Comparison of ENCODE assay signal across 11 mouse cellular contexts in the genomic region with DNA sequence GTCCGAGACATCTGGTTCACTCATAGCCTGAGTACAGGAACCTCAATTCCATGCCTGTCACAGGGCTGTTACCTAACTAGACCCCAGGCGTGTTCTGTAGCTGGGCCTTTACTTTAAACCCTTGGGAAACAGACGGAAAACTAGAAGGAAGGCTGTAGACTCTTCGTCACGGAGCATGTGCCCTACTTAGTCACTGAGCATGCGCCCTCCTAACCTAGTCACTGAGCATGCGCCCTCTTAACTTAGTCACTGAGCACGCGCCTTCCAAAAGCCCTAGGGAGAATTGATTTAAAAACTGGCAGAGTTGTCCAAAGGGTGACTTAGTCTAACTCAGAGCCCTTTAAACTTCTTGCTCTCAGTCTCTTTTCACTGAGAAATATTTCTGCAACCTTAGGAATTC. TPM values are rescaled to one million over a fixed set of nuclear protein-coding genes. Genes with fewer than 3 reads are reported as not detected.
DNase-seq lines count a peak whose midpoint lies in the region; ATAC-seq lines count a peak whose summit lies in the region.
"Had no signal": no experiment of that assay in that cellular context is flagged by ENCODE, and none has a peak within 500 bp of the region (broad histone marks: within the 10 kb centered on the region; RNA-seq: fewer than 3 reads in every experiment).

A gene (plus strand): TSS at position 346 of the 400 bp plus-strand sequence.

- peak within 1 kb of the TSS; percentile 94 for H3K4me2 ChIP-seq in heart, embryonic 11.5 days

- WGBS in heart, embryonic 11.5 days (ENCODE audit: insufficient replicate concordance), result 87% methylated on average over 9 of the region's 9 CpGs
- WGBS in hindbrain, embryonic 10.5 days, result 92% methylated on average over 9 of the region's 9 CpGs
- 91% methylated on average over 9 of the region's 9 CpGs for WGBS in midbrain, embryonic 10.5 days

- DNase-seq in heart, postnatal 4 days, result no peak
- DNase-seq in R1 (ENCODE audit: low read depth, low spot score), result peak; percentile 30
- no peak for DNase-seq in hindbrain, embryonic 10.5 days (ENCODE audit: low spot score)
- DNase-seq in midbrain, embryonic 10.5 days (ENCODE audit: low spot score), result no peak
- no peak for DNase-seq in cerebellum, postnatal 10 days
- no peak for DNase-seq in kidney, postnatal 4 days
- DNase-seq: lung, postnatal 4 days; thymus, adult 18-20 months had no signal

- peak within 1 kb of the TSS; percentile 47 for H3K9ac ChIP-seq in heart, embryonic 11.5 days (ENCODE audit: low read depth, low read length)

- H3K36me3 ChIP-seq in heart, embryonic 11.5 days (ENCODE audit: control insufficient read depth, insufficient read depth, low read length), result no peaks in the 10 kb centered on the region
- no peaks in the 10 kb centered on the region for H3K36me3 ChIP-seq in hindbrain, embryonic 10.5 days
- no peaks in the 10 kb centered on the region for H3K36me3 ChIP-seq in midbrain, embryonic 10.5 days

- H3K9me3 ChIP-seq in heart, embryonic 11.5 days (replicated peaks; ENCODE audit: control insufficient read depth, low read length), result no peaks in the 10 kb centered on the region
- H3K9me3 ChIP-seq in hindbrain, embryonic 10.5 days, result no peaks in the 10 kb centered on the region
- H3K9me3 ChIP-seq in midbrain, embryonic 10.5 days (replicated peaks), result no peaks in the 10 kb centered on the region; the same call in 1 of the 2 replicates

- no peak for ATAC-seq in heart, embryonic 11.5 days (replicated peaks; ENCODE audit: insufficient number of reproducible peaks, low FRiP score, low TSS enrichment)
- no peak for ATAC-seq in activated CD4-positive, CD25-positive, alpha-beta regulatory T cell, adult 4 months

- 0 out of 2 replicates have a peak, but pooled peaks cover 4% of the 10 kb centered on the region for H3K4me1 ChIP-seq in heart, embryonic 11.5 days (ENCODE audit: control insufficient read depth, insufficient read depth, low read length)
- peaks cover 11% of the 10 kb centered on the region for H3K4me1 ChIP-seq in hindbrain, embryonic 10.5 days (replicated peaks)
- peaks cover 13% of the 10 kb centered on the region for H3K4me1 ChIP-seq in midbrain, embryonic 10.5 days

- peaks cover 8% of the 10 kb centered on the region for H3K27me3 ChIP-seq in heart, embryonic 11.5 days (ENCODE audit: control insufficient read depth, insufficient read depth, low read length)
- peaks cover 32% of the 10 kb centered on the region for H3K27me3 ChIP-seq in hindbrain, embryonic 10.5 days (ENCODE audit: insufficient read depth, poor library complexity, severe bottlenecking)
- peaks cover 39% of the 10 kb centered on the region for H3K27me3 ChIP-seq in midbrain, embryonic 10.5 days (ENCODE audit: low read depth, poor library complexity, severe bottlenecking)
- H3K27me3 ChIP-seq: CH12.LX had no signal

- no peak within 1 kb of the TSS for H3K27ac ChIP-seq in heart, embryonic 11.5 days (ENCODE audit: low read depth, low read length)
- H3K27ac ChIP-seq in hindbrain, embryonic 10.5 days, result peak within 1 kb of the TSS; percentile 72
- H3K27ac ChIP-seq in midbrain, embryonic 10.5 days (replicated peaks), result peak within 1 kb of the TSS; percentile 78

- H3K4me3 ChIP-seq in heart, embryonic 11.5 days (ENCODE audit: low read depth, low read length), result peak within 1 kb of the TSS; percentile 53
- H3K4me3 ChIP-seq in hindbrain, embryonic 10.5 days, result peak within 1 kb of the TSS; percentile 60
- peak within 1 kb of the TSS; percentile 61 for H3K4me3 ChIP-seq in midbrain, embryonic 10.5 days

RNA-seq across cellular contexts. Expression of the gene that starts here (rescaled TPM):
- polyA plus RNA-seq in heart, embryonic 11.5 days (2014; fragmentation: Nextera tagmentation; extraction: Ambion mirVana), result 1.1 and 1.8 TPM in 2 replicates
- under 1 TPM; 0.54 to 0.74 TPM for total RNA-seq in heart, postnatal 4 days (2021)
- 2.8 and 3.1 TPM in 2 replicates for polyA plus RNA-seq in hindbrain, embryonic 10.5 days (2016; fragmentation: Nextera tagmentation; extraction: Ambion mirVana)
- polyA plus RNA-seq in midbrain, embryonic 10.5 days (2016; fragmentation: Nextera tagmentation; extraction: Ambion mirVana), result 2.7 and 3.1 TPM in 2 replicates
- polyA plus RNA-seq in activated CD4-positive, CD25-positive, alpha-beta regulatory T cell, adult 4 months (2017; shearing (Covaris generic)), result not detected
- total RNA-seq: CH12.LX had no signal
